Mouse (Mus musculus): ENCODE data around the gene Boc.

DNA sequence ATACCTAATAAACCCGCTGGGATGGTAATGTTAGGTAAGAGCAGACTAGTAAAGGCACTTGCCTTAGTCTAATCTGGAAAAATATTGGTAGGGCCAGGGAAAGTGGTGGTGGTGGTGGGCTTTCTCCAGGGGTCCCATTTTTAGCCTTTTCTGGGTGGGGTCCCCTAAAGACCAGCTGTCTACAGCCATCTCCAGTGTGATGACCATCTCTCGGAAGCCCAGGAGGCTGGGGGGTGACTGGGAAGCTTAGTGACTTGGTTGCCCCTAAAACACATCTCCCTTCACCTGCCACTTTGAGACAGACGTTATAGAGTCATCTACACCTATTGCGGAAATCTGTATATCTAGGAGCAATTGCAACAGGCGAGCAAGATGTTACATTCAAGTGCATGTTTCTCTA, 6.0 kb downstream of the Boc start:
- TF ChIP-seq POLR2A (IDR thresholded peaks at IDR 0.05; ENCODE audit: insufficient read depth, low read depth, low read length) (no peak), CTCF (IDR thresholded peaks at IDR 0.05) (no peak), EP300 (IDR thresholded peaks at IDR 0.05; ENCODE audit: insufficient read depth, low read depth, low read length) (no peak)

All from heart, adult 2 months (tissue).